Mouse (Mus musculus): ENCODE data around the gene Zglp1. TPM values are rescaled to one million over a fixed set of nuclear protein-coding genes. Genes with fewer than 3 reads are reported as not detected.

The Zglp1 gene
- polyA plus RNA-seq, 1 experiment from 2014 or later: not detected

- peaks cover 12% of the 10 kb centered on the region for H3K4me1 ChIP-seq (ENCODE audit: control insufficient read depth, low read depth, low read length)
- 41% methylated on average over 4 of the region's 4 CpGs for WGBS (ENCODE audit: insufficient replicate concordance)
- H3K36me3 ChIP-seq (ENCODE audit: control insufficient read depth, insufficient read depth): no peaks in the 10 kb centered on the region
- peaks cover 3% of the 10 kb centered on the region for H3K27me3 ChIP-seq (ENCODE audit: control insufficient read depth, insufficient read depth, low read depth, low read length)
- H3K9ac ChIP-seq (ENCODE audit: low read depth, low read length): no peak overlapping the region
- H3K27ac ChIP-seq (ENCODE audit: low read length): no peak overlapping the region
- H3K4me3 ChIP-seq (ENCODE audit: low read depth, low read length): no peak overlapping the region
- ATAC-seq (ENCODE audit: low read depth): no peak
- H3K9me3 ChIP-seq (replicated peaks; ENCODE audit: control insufficient read depth, low read length): no peaks in the 10 kb centered on the region
- H3K4me2 ChIP-seq (ENCODE audit: low read depth, low read length): no peak overlapping the region
Observed at GRCm38 (mm10) chr9:21043563-21043962, 23.3 kb downstream of the Zglp1 start.

GRCm38 (mm10) chr9:21041308-21041707, 25.6 kb downstream of the Zglp1 start:
- WGBS (ENCODE audit: insufficient replicate concordance): 33% methylated on average over 4 of the region's 4 CpGs
- H3K4me1 ChIP-seq (ENCODE audit: control insufficient read depth, low read depth, low read length): peaks cover 14% of the 10 kb centered on the region

GRCm38 (mm10) chr9:21039779-21040178, 27.1 kb downstream of the Zglp1 start:
- Histone ChIP-seq H3K4me2 (ENCODE audit: low read depth, low read length) (peak overlapping the region; percentile 7; the same call in 1 of the 2 replicates), H3K9ac (ENCODE audit: low read depth, low read length) (no peak overlapping the region), H3K27ac (ENCODE audit: low read length) (0 out of 2 replicates have a peak overlapping the region, but pooled peaks have one; percentile 56), H3K4me1 (ENCODE audit: control insufficient read depth, low read depth, low read length) (peaks cover 17% of the 10 kb centered on the region), H3K27me3 (ENCODE audit: control insufficient read depth, insufficient read depth, low read depth, low read length) (peaks cover 41% of the 10 kb centered on the region), H3K9me3 (replicated peaks; ENCODE audit: control insufficient read depth, low read length) (no peaks in the 10 kb centered on the region), H3K4me3 (ENCODE audit: low read depth, low read length) (no peak overlapping the region), H3K36me3 (ENCODE audit: control insufficient read depth, insufficient read depth) (no peaks in the 10 kb centered on the region)
- 36% methylated on average over 3 of the region's 3 CpGs for WGBS (ENCODE audit: insufficient replicate concordance)
- peak; percentile 85 for ATAC-seq (ENCODE audit: low read depth)

More at GRCm38 (mm10) chr9:21041308-21041707, 25.6 kb downstream of the Zglp1 start:
- no peaks in the 10 kb centered on the region for H3K36me3 ChIP-seq (ENCODE audit: control insufficient read depth, insufficient read depth)
- H3K27me3 ChIP-seq (ENCODE audit: control insufficient read depth, insufficient read depth, low read depth, low read length): peaks cover 26% of the 10 kb centered on the region
- H3K9ac ChIP-seq (ENCODE audit: low read depth, low read length): no peak overlapping the region
- no peak overlapping the region for H3K27ac ChIP-seq (ENCODE audit: low read length)
- no peak for ATAC-seq (ENCODE audit: low read depth)
- H3K4me3 ChIP-seq (ENCODE audit: low read depth, low read length): no peak overlapping the region
- no peak overlapping the region for H3K4me2 ChIP-seq (ENCODE audit: low read depth, low read length)
- no peaks in the 10 kb centered on the region for H3K9me3 ChIP-seq (replicated peaks; ENCODE audit: control insufficient read depth, low read length)

GRCm38 (mm10) chr9:21037481-21037891, 29.4 kb downstream of the Zglp1 start:
- no peak overlapping the region for H3K9ac ChIP-seq (ENCODE audit: low read depth, low read length)
- no peaks in the 10 kb centered on the region for H3K36me3 ChIP-seq (ENCODE audit: control insufficient read depth, insufficient read depth)
- peak overlapping the region; percentile 35 for H3K4me3 ChIP-seq (ENCODE audit: low read depth, low read length)
- peak overlapping the region; percentile 48 for H3K4me2 ChIP-seq (ENCODE audit: low read depth, low read length)
- no peaks in the 10 kb centered on the region for H3K9me3 ChIP-seq (replicated peaks; ENCODE audit: control insufficient read depth, low read length)
- peaks cover 29% of the 10 kb centered on the region for H3K4me1 ChIP-seq (ENCODE audit: control insufficient read depth, low read depth, low read length)
- H3K27ac ChIP-seq (ENCODE audit: low read length): no peak overlapping the region
- 4% methylated on average over 31 of the region's 31 CpGs for WGBS (ENCODE audit: insufficient replicate concordance)
- ATAC-seq (ENCODE audit: low read depth): no peak
- peaks cover 63% of the 10 kb centered on the region for H3K27me3 ChIP-seq (ENCODE audit: control insufficient read depth, insufficient read depth, low read depth, low read length)

GRCm38 (mm10) chr9:21036666-21037065, 30.2 kb downstream of the Zglp1 start:
- 5% methylated on average over 22 of the region's 22 CpGs for WGBS (ENCODE audit: insufficient replicate concordance)
- Histone ChIP-seq H3K27ac (ENCODE audit: low read length) (no peak overlapping the region), H3K4me1 (ENCODE audit: control insufficient read depth, low read depth, low read length) (peaks cover 38% of the 10 kb centered on the region), H3K4me2 (ENCODE audit: low read depth, low read length) (no peak overlapping the region), H3K4me3 (ENCODE audit: low read depth, low read length) (no peak overlapping the region), H3K9me3 (replicated peaks; ENCODE audit: control insufficient read depth, low read length) (no peaks in the 10 kb centered on the region), H3K27me3 (ENCODE audit: control insufficient read depth, insufficient read depth, low read depth, low read length) (peaks cover 71% of the 10 kb centered on the region), H3K9ac (ENCODE audit: low read depth, low read length) (no peak overlapping the region), H3K36me3 (ENCODE audit: control insufficient read depth, insufficient read depth) (no peaks in the 10 kb centered on the region)
- ATAC-seq (ENCODE audit: low read depth): no peak

GRCm38 (mm10) chr9:21036161-21036560, 30.7 kb downstream of the Zglp1 start:
- WGBS (ENCODE audit: insufficient replicate concordance): 9% methylated on average over 20 of the region's 20 CpGs
- no peak overlapping the region for H3K4me2 ChIP-seq (ENCODE audit: low read depth, low read length)
- H3K27ac ChIP-seq (ENCODE audit: low read length): no peak overlapping the region
- peaks cover 72% of the 10 kb centered on the region for H3K27me3 ChIP-seq (ENCODE audit: control insufficient read depth, insufficient read depth, low read depth, low read length)
- H3K9ac ChIP-seq (ENCODE audit: low read depth, low read length): no peak overlapping the region
- H3K4me1 ChIP-seq (ENCODE audit: control insufficient read depth, low read depth, low read length): peaks cover 41% of the 10 kb centered on the region
- H3K9me3 ChIP-seq (replicated peaks; ENCODE audit: control insufficient read depth, low read length): no peaks in the 10 kb centered on the region
- ATAC-seq (ENCODE audit: low read depth): no peak
- no peak overlapping the region for H3K4me3 ChIP-seq (ENCODE audit: low read depth, low read length)
- H3K36me3 ChIP-seq (ENCODE audit: control insufficient read depth, insufficient read depth): no peaks in the 10 kb centered on the region

- 28% methylated on average over 9 of the region's 9 CpGs for WGBS (ENCODE audit: insufficient replicate concordance)
- no peak overlapping the region for H3K4me3 ChIP-seq (ENCODE audit: low read depth, low read length)
- no peak for ATAC-seq (ENCODE audit: low read depth)
- H3K9ac ChIP-seq (ENCODE audit: low read depth, low read length): no peak overlapping the region
- H3K4me2 ChIP-seq (ENCODE audit: low read depth, low read length): no peak overlapping the region
- H3K9me3 ChIP-seq (replicated peaks; ENCODE audit: control insufficient read depth, low read length): no peaks in the 10 kb centered on the region
- peaks cover 45% of the 10 kb centered on the region for H3K4me1 ChIP-seq (ENCODE audit: control insufficient read depth, low read depth, low read length)
- H3K27me3 ChIP-seq (ENCODE audit: control insufficient read depth, insufficient read depth, low read depth, low read length): peaks cover 72% of the 10 kb centered on the region
- no peaks in the 10 kb centered on the region for H3K36me3 ChIP-seq (ENCODE audit: control insufficient read depth, insufficient read depth)
- H3K27ac ChIP-seq (ENCODE audit: low read length): no peak overlapping the region
Observed at GRCm38 (mm10) chr9:21035586-21035985, 31.3 kb downstream of the Zglp1 start.

GRCm38 (mm10) chr9:21034481-21035085, 32.3 kb downstream of the Zglp1 start:
- Histone ChIP-seq H3K4me1 (ENCODE audit: control insufficient read depth, low read depth, low read length) (peaks cover 44% of the 10 kb centered on the region), H3K9me3 (replicated peaks; ENCODE audit: control insufficient read depth, low read length) (no peaks in the 10 kb centered on the region), H3K9ac (ENCODE audit: low read depth, low read length) (no peak overlapping the region), H3K27ac (ENCODE audit: low read length) (no peak overlapping the region), H3K36me3 (ENCODE audit: control insufficient read depth, insufficient read depth) (no peaks in the 10 kb centered on the region), H3K27me3 (ENCODE audit: control insufficient read depth, insufficient read depth, low read depth, low read length) (peaks cover 72% of the 10 kb centered on the region), H3K4me3 (ENCODE audit: low read depth, low read length) (no peak overlapping the region), H3K4me2 (ENCODE audit: low read depth, low read length) (no peak overlapping the region)
- ATAC-seq (ENCODE audit: low read depth): no peak
- 7% methylated on average over 17 of the region's 17 CpGs for WGBS (ENCODE audit: insufficient replicate concordance)

GRCm38 (mm10) chr9:21033136-21033535, 33.8 kb downstream of the Zglp1 start:
- Histone ChIP-seq H3K36me3 (ENCODE audit: control insufficient read depth, insufficient read depth) (no peaks in the 10 kb centered on the region), H3K9ac (ENCODE audit: low read depth, low read length) (peak overlapping the region; percentile 59), H3K4me1 (ENCODE audit: control insufficient read depth, low read depth, low read length) (peaks cover 50% of the 10 kb centered on the region), H3K4me3 (ENCODE audit: low read depth, low read length) (peak overlapping the region; percentile 76), H3K27ac (ENCODE audit: low read length) (no peak overlapping the region), H3K27me3 (ENCODE audit: control insufficient read depth, insufficient read depth, low read depth, low read length) (peaks cover 64% of the 10 kb centered on the region), H3K9me3 (replicated peaks; ENCODE audit: control insufficient read depth, low read length) (no peaks in the 10 kb centered on the region), H3K4me2 (ENCODE audit: low read depth, low read length) (peak overlapping the region; percentile 99)
- under 1% methylated on average over 33 of the region's 34 CpGs for WGBS (ENCODE audit: insufficient replicate concordance)
- peak; percentile 47 for ATAC-seq (ENCODE audit: low read depth)
